Mouse (Mus musculus): ENCODE data around the gene Hyal1. TPM values are rescaled to one million over a fixed set of nuclear protein-coding genes. Genes with fewer than 3 reads are reported as not detected.

Gene Hyal1
- polyA plus RNA-seq, 1 experiment from 2014 or later: 5.0 TPM

DNA sequence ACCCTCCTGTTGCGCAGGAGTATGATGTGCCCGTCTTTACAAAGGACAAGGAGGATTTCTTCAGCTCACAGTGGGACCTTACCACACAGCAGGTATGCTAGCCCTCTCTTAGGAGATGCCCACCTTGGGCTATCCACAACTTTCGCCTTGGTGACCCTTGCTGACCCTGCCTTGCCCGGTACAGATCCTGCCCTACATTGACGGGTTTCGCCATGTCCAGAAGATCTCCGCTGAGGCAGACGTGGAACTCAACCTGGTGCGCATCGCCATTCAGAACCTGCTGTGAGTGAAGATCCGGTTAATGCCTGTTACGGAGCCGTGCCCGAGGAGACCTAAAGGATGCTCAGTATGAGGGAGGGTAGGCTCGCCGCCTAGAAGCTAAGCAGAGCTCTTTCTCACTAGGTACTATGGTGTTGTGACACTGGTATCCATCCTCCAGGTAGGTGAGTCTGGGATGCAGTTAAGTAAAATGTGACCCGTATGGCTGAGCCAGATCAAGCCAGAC, 32.5 kb upstream of the Hyal1 start:
- Histone ChIP-seq H3K27ac (no peak overlapping the region), H3K9ac (ENCODE audit: low read depth, low read length) (no peak overlapping the region), H3K9me3 (replicated peaks; ENCODE audit: low read length) (no peaks in the 10 kb centered on the region), H3K4me3 (replicated peaks; ENCODE audit: low read depth, low read length) (no peak overlapping the region), H3K4me2 (ENCODE audit: low read length) (no peak overlapping the region), H3K4me1 (replicated peaks; ENCODE audit: insufficient read depth, low read length) (peaks cover 20% of the 10 kb centered on the region; the same call in 1 of the 2 replicates), H3K27me3 (ENCODE audit: insufficient read depth, low read length) (no peaks in the 10 kb centered on the region), H3K36me3 (ENCODE audit: insufficient read depth, low read length) (peaks cover 13% of the 10 kb centered on the region; the same call in 1 of the 2 replicates)
- ATAC-seq (replicated peaks; ENCODE audit: low FRiP score, low read depth) (no peak), DNase-seq (ENCODE audit: low spot score) (no peak)
- TF ChIP-seq CTCF (IDR thresholded peaks at IDR 0.05; ENCODE audit: low read depth): no peak
- 95% methylated on average over 17 of the region's 17 CpGs for WGBS

DNA sequence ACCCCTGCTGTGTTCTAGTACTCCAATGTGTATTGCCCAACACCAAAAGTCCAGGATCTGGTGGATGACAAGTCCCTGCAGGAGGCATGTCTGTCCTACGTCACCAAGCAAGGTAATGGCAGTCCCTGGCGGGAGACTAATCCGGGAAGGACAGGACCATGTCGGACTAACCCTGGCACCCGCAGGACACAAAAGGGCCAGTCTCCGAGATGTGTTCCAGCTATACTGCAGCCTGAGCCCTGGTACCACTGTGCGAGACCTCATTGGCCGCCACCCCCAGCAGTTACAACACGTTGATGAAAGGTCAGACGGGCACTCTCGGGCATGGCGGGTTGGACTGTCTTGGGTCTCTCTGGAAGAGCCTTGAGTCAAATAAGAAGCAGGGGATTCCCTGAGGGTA, 32.0 kb upstream of the Hyal1 start:
- ATAC-seq (replicated peaks; ENCODE audit: low FRiP score, low read depth) (no peak), DNase-seq (ENCODE audit: low spot score) (no peak)
- no peaks in the 10 kb centered on the region for H3K9me3 ChIP-seq (replicated peaks; ENCODE audit: low read length)
- H3K27ac ChIP-seq: no peak overlapping the region
- WGBS: 94% methylated on average over 12 of the region's 12 CpGs
- peaks cover 9% of the 10 kb centered on the region; the same call in 1 of the 2 replicates for H3K36me3 ChIP-seq (ENCODE audit: insufficient read depth, low read length)
- H3K9ac ChIP-seq (ENCODE audit: low read depth, low read length): no peak overlapping the region
- no peak for TF ChIP-seq CTCF (IDR thresholded peaks at IDR 0.05; ENCODE audit: low read depth)
- no peaks in the 10 kb centered on the region for H3K27me3 ChIP-seq (ENCODE audit: insufficient read depth, low read length)
- H3K4me2 ChIP-seq (ENCODE audit: low read length): no peak overlapping the region
- peaks cover 20% of the 10 kb centered on the region; the same call in 1 of the 2 replicates for H3K4me1 ChIP-seq (replicated peaks; ENCODE audit: insufficient read depth, low read length)
- no peak overlapping the region for H3K4me3 ChIP-seq (replicated peaks; ENCODE audit: low read depth, low read length)

DNA sequence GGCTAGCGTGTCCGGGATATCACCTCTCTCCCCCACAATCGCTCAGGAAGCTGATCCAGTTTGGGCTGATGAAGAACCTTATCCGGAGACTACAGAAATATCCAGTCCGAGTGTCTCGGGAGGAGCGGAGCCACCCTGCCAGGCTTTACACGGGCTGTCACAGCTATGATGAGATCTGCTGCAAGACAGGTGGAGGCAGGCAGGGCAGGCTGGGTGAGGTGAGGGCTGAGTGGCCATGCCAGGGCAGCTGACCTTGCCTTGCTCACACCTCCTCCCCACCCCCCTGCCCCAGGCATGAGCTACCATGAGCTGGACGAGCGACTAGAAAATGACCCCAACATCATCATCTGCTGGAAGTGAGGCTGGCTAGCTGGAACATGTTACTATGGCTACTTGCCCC, 31.5 kb upstream of the Hyal1 start:
- ATAC-seq (replicated peaks; ENCODE audit: low FRiP score, low read depth) (no peak), DNase-seq (ENCODE audit: low spot score) (no peak)
- Histone ChIP-seq H3K4me1 (replicated peaks; ENCODE audit: insufficient read depth, low read length) (peaks cover 20% of the 10 kb centered on the region; the same call in 1 of the 2 replicates), H3K9me3 (replicated peaks; ENCODE audit: low read length) (no peaks in the 10 kb centered on the region), H3K36me3 (ENCODE audit: insufficient read depth, low read length) (0 out of 2 replicates have a peak, but pooled peaks cover 8% of the 10 kb centered on the region), H3K9ac (ENCODE audit: low read depth, low read length) (no peak overlapping the region), H3K4me2 (ENCODE audit: low read length) (no peak overlapping the region), H3K4me3 (replicated peaks; ENCODE audit: low read depth, low read length) (no peak overlapping the region), H3K27ac (no peak overlapping the region), H3K27me3 (ENCODE audit: insufficient read depth, low read length) (no peaks in the 10 kb centered on the region)
- 84% methylated on average over 10 of the region's 10 CpGs for WGBS
- TF ChIP-seq CTCF (IDR thresholded peaks at IDR 0.05; ENCODE audit: low read depth): no peak

DNA sequence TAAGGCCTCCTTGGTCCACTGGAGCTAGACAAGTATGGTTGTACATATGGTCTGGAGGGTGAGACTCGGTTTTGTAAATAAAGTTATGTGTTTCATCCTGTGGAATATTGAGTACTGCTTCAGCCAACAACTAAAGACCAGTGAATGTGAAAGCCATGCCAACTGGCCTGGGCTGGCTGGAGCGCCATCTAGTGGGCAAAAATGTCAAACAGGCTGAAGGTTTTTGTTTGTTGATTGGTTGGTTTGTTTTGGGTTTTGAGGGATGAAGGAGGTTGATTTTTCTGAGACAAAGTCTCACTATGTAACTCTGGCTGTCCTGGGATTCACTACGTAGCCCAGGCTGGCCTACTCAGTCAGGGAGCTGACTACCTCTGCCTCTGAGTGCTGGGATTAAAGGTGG, 31.1 kb upstream of the Hyal1 start:
- no peak overlapping the region for H3K4me2 ChIP-seq (ENCODE audit: low read length)
- H3K4me3 ChIP-seq (replicated peaks; ENCODE audit: low read depth, low read length): no peak overlapping the region
- H3K4me1 ChIP-seq (replicated peaks; ENCODE audit: insufficient read depth, low read length): peaks cover 21% of the 10 kb centered on the region; the same call in 1 of the 2 replicates
- H3K9me3 ChIP-seq (replicated peaks; ENCODE audit: low read length): no peaks in the 10 kb centered on the region
- 11% methylated on average over 3 of the region's 3 CpGs for WGBS
- no peak overlapping the region for H3K27ac ChIP-seq
- no peaks in the 10 kb centered on the region for H3K27me3 ChIP-seq (ENCODE audit: insufficient read depth, low read length)
- peak; percentile 96 for TF ChIP-seq CTCF (IDR thresholded peaks at IDR 0.05; ENCODE audit: low read depth)
- H3K9ac ChIP-seq (ENCODE audit: low read depth, low read length): no peak overlapping the region
- ATAC-seq (replicated peaks; ENCODE audit: low FRiP score, low read depth) (no peak), DNase-seq (ENCODE audit: low spot score) (peak; percentile 80)
- H3K36me3 ChIP-seq (ENCODE audit: insufficient read depth, low read length): 0 out of 2 replicates have a peak, but pooled peaks cover 8% of the 10 kb centered on the region

DNA sequence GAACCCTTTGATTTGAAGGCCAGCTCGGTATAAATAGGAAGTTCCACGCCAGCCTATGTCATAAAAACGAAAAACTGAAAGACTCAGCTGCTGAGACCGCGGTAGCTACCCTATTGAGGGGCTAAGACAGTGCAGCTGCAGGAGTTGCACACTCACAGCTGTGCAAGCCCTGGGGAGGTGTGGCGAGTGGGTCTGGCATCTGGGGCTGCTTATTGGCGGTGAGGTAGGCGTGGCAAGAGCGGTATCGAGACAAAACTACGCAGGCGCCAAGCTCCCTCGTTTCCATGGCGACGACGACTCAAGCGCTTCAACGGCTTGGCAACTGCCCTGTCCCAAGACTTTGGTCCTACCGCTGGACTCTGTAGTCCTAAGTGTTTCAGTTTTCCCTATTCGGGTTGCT, 29.7 kb upstream of the Hyal1 start, which contains the start of gene Zmynd10:
Gene Zmynd10, plus strand, starts transcription at position 273 of the 400 bp plus-strand sequence.
- DNase-seq (ENCODE audit: low spot score): peak; percentile 95
- H3K27me3 ChIP-seq (ENCODE audit: insufficient read depth, low read length): no peaks in the 10 kb centered on the region
- TF ChIP-seq CTCF (IDR thresholded peaks at IDR 0.05; ENCODE audit: low read depth): no peak
- 2% methylated on average over 20 of the region's 20 CpGs for WGBS
- H3K4me1 ChIP-seq (replicated peaks; ENCODE audit: insufficient read depth, low read length): peaks cover 26% of the 10 kb centered on the region
- H3K9ac ChIP-seq (ENCODE audit: low read depth, low read length): no peak within 1 kb of the TSS
- 0 out of 2 replicates have a peak, but pooled peaks cover 8% of the 10 kb centered on the region for H3K36me3 ChIP-seq (ENCODE audit: insufficient read depth, low read length)
- peak within 1 kb of the TSS; percentile 53 for H3K4me2 ChIP-seq (ENCODE audit: low read length)
- peak within 1 kb of the TSS; percentile 60; the same call in 1 of the 2 replicates for H3K27ac ChIP-seq
- no peaks in the 10 kb centered on the region for H3K9me3 ChIP-seq (replicated peaks; ENCODE audit: low read length)
- peak; percentile 56 for ATAC-seq (replicated peaks; ENCODE audit: low FRiP score, low read depth)
- no peak within 1 kb of the TSS; the same call in 1 of the 2 replicates for H3K4me3 ChIP-seq (replicated peaks; ENCODE audit: low read depth, low read length)

DNA sequence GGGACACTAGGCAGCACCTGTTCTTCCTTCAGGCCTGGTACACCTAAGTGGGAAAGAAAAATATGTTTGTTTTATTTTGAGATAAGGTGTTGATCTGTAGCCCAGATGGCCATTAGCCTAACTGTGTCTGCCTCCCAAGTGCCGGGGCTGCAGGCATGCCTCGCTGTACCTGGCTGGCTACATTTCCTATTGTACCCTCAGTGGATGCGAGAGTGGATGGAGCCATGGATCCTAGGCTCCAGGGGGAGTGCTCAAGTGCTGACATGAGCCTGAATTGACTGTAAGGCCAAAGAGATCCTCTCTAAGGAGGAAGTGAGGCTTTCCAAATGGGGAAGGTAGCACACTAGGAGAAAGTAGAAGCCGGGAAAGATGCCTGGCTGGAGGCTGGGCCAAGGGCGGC, 28.8 kb upstream of the Hyal1 start:
- Histone ChIP-seq H3K36me3 (ENCODE audit: insufficient read depth, low read length) (0 out of 2 replicates have a peak, but pooled peaks cover 8% of the 10 kb centered on the region), H3K9ac (ENCODE audit: low read depth, low read length) (no peak overlapping the region), H3K9me3 (replicated peaks; ENCODE audit: low read length) (no peaks in the 10 kb centered on the region), H3K4me3 (replicated peaks; ENCODE audit: low read depth, low read length) (no peak overlapping the region), H3K27ac (no peak overlapping the region), H3K4me1 (replicated peaks; ENCODE audit: insufficient read depth, low read length) (peaks cover 32% of the 10 kb centered on the region), H3K27me3 (ENCODE audit: insufficient read depth, low read length) (no peaks in the 10 kb centered on the region), H3K4me2 (ENCODE audit: low read length) (no peak overlapping the region)
- ATAC-seq (replicated peaks; ENCODE audit: low FRiP score, low read depth) (no peak), DNase-seq (ENCODE audit: low spot score) (no peak)
- TF ChIP-seq CTCF (IDR thresholded peaks at IDR 0.05; ENCODE audit: low read depth): no peak
- 79% methylated on average over 5 of the region's 5 CpGs for WGBS
